Mouse (Mus musculus) megakaryocyte, embryonic 14.5 days (primary cell): ENCODE data around the gene Chst15. TPM values are rescaled to one million over a fixed set of nuclear protein-coding genes. Genes with fewer than 3 reads are reported as not detected.

ENCODE experiments used
- H3K27me3 ChIP-seq: replicated peaks from 2 replicates; pipeline ENCODE3; 2012; ENCODE audit warnings: inconsistent platforms
- H3K36me3 ChIP-seq: replicated peaks from 2 replicates; pipeline ENCODE3; 2012; ENCODE audit warnings: low read length, inconsistent platforms, mixed read lengths
- H3K4me1 ChIP-seq: 2 replicates; pipeline ENCODE4 v1.6.1; 2012; ENCODE audit warnings: inconsistent platforms
- H3K4me3 ChIP-seq: replicated peaks from 2 replicates; pipeline ENCODE3; 2012; ENCODE audit warnings: moderate library complexity, mild to moderate bottlenecking, inconsistent platforms
- H3K9me3 ChIP-seq: 2 replicates; pipeline ENCODE4 v1.6.1; 2012; ENCODE audit warnings: inconsistent platforms
- FLI1 ChIP-seq: IDR thresholded peaks from 2 replicates; pipeline ENCODE4 v1.6.1; 2012; ENCODE audit warnings: low read length, inconsistent platforms, mixed read lengths
- GATA1 ChIP-seq: IDR thresholded peaks from 3 replicates; pipeline ENCODE4 v1.6.1; 2012; ENCODE audit warnings: mixed read lengths, low read length, inconsistent platforms, borderline replicate concordance
- polyA plus RNA-seq: library from polyadenylated mRNA; stranded (reverse); fragments of >175 nt; gene quantifications from 2 replicates; pipeline ENCODE4 v1.2.3, GENCODE M21; 2012; ENCODE audit warnings: low replicate concordance; ENCODE audit not compliant: insufficient read depth

Gene Chst15
- polyA plus RNA-seq, 1 experiment, result 0.15 TPM

GRCm38 (mm10) chr7:132356185-132356584 is 39.2 kb upstream of the Chst15 start:
- Histone ChIP-seq H3K9me3 (peaks cover 3% of the 10 kb centered on the region; the same call in 1 of the 2 replicates), H3K27me3 (peaks cover 58% of the 10 kb centered on the region), H3K4me1 (peaks cover 5% of the 10 kb centered on the region; the same call in 1 of the 2 replicates), H3K36me3 (no peaks in the 10 kb centered on the region), H3K4me3 (no peak overlapping the region)
- no peak for TF ChIP-seq FLI1
- no peak for TF ChIP-seq GATA1

- H3K9me3 ChIP-seq, result peaks cover 2% of the 10 kb centered on the region; the same call in 1 of the 2 replicates
- peaks cover 54% of the 10 kb centered on the region for H3K27me3 ChIP-seq
- H3K36me3 ChIP-seq, result no peaks in the 10 kb centered on the region
- H3K4me3 ChIP-seq, result no peak overlapping the region
- TF ChIP-seq GATA1, result no peak
- TF ChIP-seq FLI1, result no peak
- peaks cover 5% of the 10 kb centered on the region; the same call in 1 of the 2 replicates for H3K4me1 ChIP-seq
Measured at GRCm38 (mm10) chr7:132355767-132356166, 38.7 kb upstream of the Chst15 start.

- H3K9me3 ChIP-seq, result no peaks in the 10 kb centered on the region
- peaks cover 12% of the 10 kb centered on the region for H3K4me1 ChIP-seq
- H3K27me3 ChIP-seq, result peaks cover 47% of the 10 kb centered on the region
- H3K4me3 ChIP-seq, result no peak overlapping the region
- TF ChIP-seq FLI1, result no peak
- no peak for TF ChIP-seq GATA1
- H3K36me3 ChIP-seq, result no peaks in the 10 kb centered on the region
Measured at GRCm38 (mm10) chr7:132349075-132349572, 32.1 kb upstream of the Chst15 start.

GRCm38 (mm10) chr7:132347273-132348045 is 30.4 kb upstream of the Chst15 start:
- H3K4me3 ChIP-seq, result no peak overlapping the region
- H3K36me3 ChIP-seq, result no peaks in the 10 kb centered on the region
- TF ChIP-seq FLI1 (no peak), GATA1 (no peak)
- no peaks in the 10 kb centered on the region for H3K9me3 ChIP-seq
- peaks cover 12% of the 10 kb centered on the region for H3K4me1 ChIP-seq
- peaks cover 47% of the 10 kb centered on the region for H3K27me3 ChIP-seq

GRCm38 (mm10) chr7:132345526-132346070 is 28.6 kb upstream of the Chst15 start:
- H3K36me3 ChIP-seq, result no peaks in the 10 kb centered on the region
- no peak overlapping the region for H3K4me3 ChIP-seq
- H3K9me3 ChIP-seq, result no peaks in the 10 kb centered on the region
- H3K27me3 ChIP-seq, result peaks cover 49% of the 10 kb centered on the region
- peaks cover 12% of the 10 kb centered on the region for H3K4me1 ChIP-seq
- TF ChIP-seq GATA1, result no peak
- no peak for TF ChIP-seq FLI1

GRCm38 (mm10) chr7:132344606-132345005 is 27.6 kb upstream of the Chst15 start:
- TF ChIP-seq GATA1, result no peak
- TF ChIP-seq FLI1, result no peak
- Histone ChIP-seq H3K36me3 (no peaks in the 10 kb centered on the region), H3K4me3 (no peak overlapping the region), H3K27me3 (peaks cover 53% of the 10 kb centered on the region), H3K9me3 (no peaks in the 10 kb centered on the region), H3K4me1 (peaks cover 12% of the 10 kb centered on the region)

- Histone ChIP-seq H3K4me3 (no peak overlapping the region), H3K36me3 (no peaks in the 10 kb centered on the region), H3K4me1 (peaks cover 12% of the 10 kb centered on the region), H3K27me3 (peaks cover 53% of the 10 kb centered on the region), H3K9me3 (no peaks in the 10 kb centered on the region)
- TF ChIP-seq FLI1 (no peak), GATA1 (no peak)
Measured at GRCm38 (mm10) chr7:132343900-132344299, 26.9 kb upstream of the Chst15 start.

GRCm38 (mm10) chr7:132343146-132343545 is 26.1 kb upstream of the Chst15 start:
- Histone ChIP-seq H3K4me1 (peaks cover 12% of the 10 kb centered on the region), H3K9me3 (no peaks in the 10 kb centered on the region)
- TF ChIP-seq FLI1 (no peak), GATA1 (no peak)

GRCm38 (mm10) chr7:132339041-132339839 is 22.2 kb upstream of the Chst15 start:
- no peaks in the 10 kb centered on the region for H3K36me3 ChIP-seq
- H3K9me3 ChIP-seq, result 0 out of 2 replicates have a peak, but pooled peaks cover 10% of the 10 kb centered on the region
- H3K4me3 ChIP-seq, result no peak overlapping the region
- peaks cover 48% of the 10 kb centered on the region for H3K27me3 ChIP-seq
- no peaks in the 10 kb centered on the region for H3K4me1 ChIP-seq
- TF ChIP-seq FLI1 (no peak), GATA1 (no peak)

More at GRCm38 (mm10) chr7:132343146-132343545, 26.1 kb upstream of the Chst15 start:
- H3K27me3 ChIP-seq, result peaks cover 53% of the 10 kb centered on the region
- no peaks in the 10 kb centered on the region for H3K36me3 ChIP-seq
- H3K4me3 ChIP-seq, result no peak overlapping the region

- H3K36me3 ChIP-seq, result no peaks in the 10 kb centered on the region
- peaks cover 47% of the 10 kb centered on the region for H3K27me3 ChIP-seq
- no peak overlapping the region for H3K4me3 ChIP-seq
- 0 out of 2 replicates have a peak, but pooled peaks cover 10% of the 10 kb centered on the region for H3K9me3 ChIP-seq
- TF ChIP-seq FLI1 (no peak), GATA1 (no peak)
- no peaks in the 10 kb centered on the region for H3K4me1 ChIP-seq
Measured at GRCm38 (mm10) chr7:132338350-132338749, 21.3 kb upstream of the Chst15 start.
